39 mouse cellular contexts compared by ENCODE assay signal in genomic region chr10:61203930-61204329, GRCm38 (mm10). TPM values are rescaled to one million over a fixed set of nuclear protein-coding genes. Genes with fewer than 3 reads are reported as not detected.
"Had no signal": no experiment of that assay in that cellular context is flagged by ENCODE, and none has a peak within 500 bp of the region (broad histone marks: within the 10 kb centered on the region; RNA-seq: fewer than 3 reads in every experiment).

No protein-coding gene starts in this region.

- ATAC-seq: liver, embryonic 12.5 days; liver, postnatal 0 days; lung, postnatal 0 days; midbrain, embryonic 13.5 days; midbrain, embryonic 15.5 days; midbrain, embryonic 16.5 days had no signal

- H3K9ac ChIP-seq: limb, embryonic 12.5 days; limb, embryonic 13.5 days; limb, embryonic 15.5 days; liver, embryonic 12.5 days; liver, embryonic 13.5 days; liver, embryonic 14.5 days; liver, embryonic 15.5 days; liver, postnatal 0 days; lung, embryonic 14.5 days; lung, embryonic 15.5 days; midbrain, embryonic 12.5 days; midbrain, embryonic 13.5 days; midbrain, embryonic 15.5 days had no signal

- DNase-seq: left cerebral cortex, postnatal 4 days; liver; liver, embryonic 13.5 days; liver, postnatal 0 days; lung, adult 18-20 months; lung, adult 2 months; lung, embryonic 14.5 days; lung, postnatal 10 days; lung, postnatal 14 days; lung, postnatal 36 days; lung, postnatal 4 days; midbrain, embryonic 14.5 days had no signal

- H3K27ac ChIP-seq: left cerebral cortex, adult 2 months; limb, embryonic 10.5 days; limb, embryonic 12.5 days; limb, embryonic 13.5 days; limb, embryonic 15.5 days; liver, embryonic 12.5 days; liver, embryonic 13.5 days; liver, embryonic 14.5 days; liver, embryonic 15.5 days; lung, embryonic 15.5 days; macrophage; midbrain, embryonic 10.5 days; midbrain, embryonic 12.5 days; midbrain, embryonic 13.5 days; midbrain, embryonic 15.5 days had no signal

- H3K4me3 ChIP-seq: left cerebral cortex, adult 2 months; limb, embryonic 10.5 days; limb, embryonic 12.5 days; limb, embryonic 13.5 days; limb, embryonic 15.5 days; liver, embryonic 12.5 days; liver, embryonic 13.5 days; liver, embryonic 15.5 days; lung, embryonic 15.5 days; megakaryocyte, embryonic 14.5 days; midbrain, embryonic 10.5 days; midbrain, embryonic 12.5 days; midbrain, embryonic 13.5 days; midbrain, embryonic 15.5 days; myocyte had no signal

- H3K36me3 ChIP-seq: limb, embryonic 10.5 days; limb, embryonic 12.5 days; limb, embryonic 13.5 days; limb, embryonic 15.5 days; liver, embryonic 12.5 days; liver, embryonic 13.5 days; liver, embryonic 15.5 days; lung, embryonic 15.5 days; midbrain, embryonic 10.5 days; midbrain, embryonic 12.5 days; midbrain, embryonic 13.5 days; midbrain, embryonic 15.5 days had no signal

- H3K9me3 ChIP-seq: limb, embryonic 10.5 days; limb, embryonic 12.5 days; limb, embryonic 13.5 days; limb, embryonic 15.5 days; liver, embryonic 12.5 days; liver, embryonic 13.5 days; liver, embryonic 15.5 days; lung, embryonic 15.5 days; megakaryocyte, embryonic 14.5 days; midbrain, embryonic 10.5 days; midbrain, embryonic 12.5 days; midbrain, embryonic 13.5 days; midbrain, embryonic 15.5 days had no signal

- H3K4me2 ChIP-seq: limb, embryonic 12.5 days; limb, embryonic 13.5 days; limb, embryonic 15.5 days; liver, embryonic 11.5 days; liver, embryonic 12.5 days; liver, embryonic 13.5 days; liver, embryonic 15.5 days; lung, embryonic 14.5 days; lung, embryonic 15.5 days; midbrain, embryonic 11.5 days; midbrain, embryonic 12.5 days; midbrain, embryonic 13.5 days; midbrain, embryonic 15.5 days had no signal

- H3K27me3 ChIP-seq: limb, embryonic 12.5 days; limb, embryonic 13.5 days; limb, embryonic 15.5 days; liver, embryonic 12.5 days; liver, embryonic 13.5 days; liver, embryonic 15.5 days; lung, embryonic 15.5 days; midbrain, embryonic 15.5 days had no signal

- H3K4me1 ChIP-seq: limb, embryonic 15.5 days; liver, embryonic 12.5 days; liver, embryonic 13.5 days; lung, embryonic 15.5 days; midbrain, embryonic 15.5 days had no signal

RNA-seq across cellular contexts. Expression of gene Tbata, which starts 32.2 kb away (rescaled TPM):
- total RNA-seq: liver, adult 2 months; megakaryocyte progenitor cell, adult 5-6 weeks; megakaryocyte, adult 5-6 weeks; megakaryocyte-erythroid progenitor cell, adult 5-6 weeks; monocyte, adult 5-6 weeks had no signal
- polyA plus RNA-seq: limb, embryonic 10.5 days; limb, embryonic 11.5 days; limb, embryonic 12.5 days; limb, embryonic 13.5 days; liver, adult 2 months; liver, embryonic 11.5 days; liver, embryonic 12.5 days; liver, embryonic 13.5 days; liver, embryonic 14.5 days; liver, embryonic 15.5 days; liver, embryonic 16.5 days; liver, postnatal 0 days; macrophage; midbrain, embryonic 10.5 days; midbrain, embryonic 11.5 days; midbrain, embryonic 12.5 days; midbrain, embryonic 14.5 days; midbrain, embryonic 15.5 days; myocyte had no signal
